Comparison of ENCODE assay signal across 16 mouse cellular contexts in the genomic region with DNA sequence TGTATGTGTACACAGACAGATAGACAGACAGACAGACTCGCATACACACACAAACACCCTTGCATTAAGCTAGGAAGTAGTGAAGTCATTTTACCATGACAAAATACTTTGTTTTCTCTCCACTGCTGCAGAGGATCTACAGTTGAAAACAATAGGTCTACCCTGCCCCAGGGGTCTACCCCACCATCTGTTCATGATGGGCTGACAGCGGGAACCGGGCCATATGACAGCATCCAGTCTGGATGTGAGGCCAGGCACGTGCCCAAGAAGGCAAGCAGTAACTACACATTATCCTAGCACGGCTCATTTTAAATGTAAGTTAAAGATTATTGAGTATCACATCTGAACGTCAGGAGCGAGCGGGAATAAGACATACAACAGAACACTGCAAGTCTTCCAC. TPM values are rescaled to one million over a fixed set of nuclear protein-coding genes. Genes with fewer than 3 reads are reported as not detected.
DNase-seq lines count a peak whose midpoint lies in the region; ATAC-seq lines count a peak whose summit lies in the region.
"Had no signal": no experiment of that assay in that cellular context is flagged by ENCODE, and none has a peak within 500 bp of the region (broad histone marks: within the 10 kb centered on the region; RNA-seq: fewer than 3 reads in every experiment).

No protein-coding gene starts in this region.

- peak; percentile 89 for DNase-seq in cerebellum, adult 8-10 months
- DNase-seq in embryonic facial prominence, embryonic 10.5 days (ENCODE audit: low spot score) = peak; percentile 21
- DNase-seq in retina, embryonic 14.5 days (ENCODE audit: low spot score) = peak; percentile 61
- DNase-seq in MN1 (ENCODE audit: low spot score) = no peak
- no peak for DNase-seq in urinary bladder, adult 18-20 months (ENCODE audit: low spot score in 2 of 2)
- DNase-seq in adrenal gland, adult 8-10 months = no peak
- DNase-seq: adrenal gland, postnatal 14 days; gastrocnemius, postnatal 25 days; kidney, postnatal 25 days; right cerebral cortex, postnatal 4 days had no signal

- H3K4me2 ChIP-seq in hindbrain, embryonic 16.5 days (ENCODE audit: low read length) = no peak overlapping the region
- H3K4me2 ChIP-seq: embryonic facial prominence, embryonic 13.5 days; limb, embryonic 13.5 days had no signal

- ATAC-seq in hindbrain, embryonic 16.5 days = peak; percentile 92
- ATAC-seq: lung, postnatal 0 days had no signal

- H3K27me3 ChIP-seq in embryonic facial prominence, embryonic 10.5 days (replicated peaks; ENCODE audit: low read depth, poor library complexity, severe bottlenecking) = no peaks in the 10 kb centered on the region
- H3K27me3 ChIP-seq in hindbrain, embryonic 16.5 days (replicated peaks; ENCODE audit: control insufficient read depth, insufficient read depth, low read length) = no peaks in the 10 kb centered on the region
- H3K27me3 ChIP-seq: embryonic facial prominence, embryonic 13.5 days; limb, embryonic 13.5 days had no signal

- peaks cover 21% of the 10 kb centered on the region for H3K36me3 ChIP-seq in embryonic facial prominence, embryonic 10.5 days (replicated peaks)
- no peaks in the 10 kb centered on the region for H3K36me3 ChIP-seq in hindbrain, embryonic 16.5 days (ENCODE audit: control insufficient read depth, insufficient read depth, low read length)

- no peaks in the 10 kb centered on the region for H3K9me3 ChIP-seq in embryonic facial prominence, embryonic 10.5 days
- no peaks in the 10 kb centered on the region for H3K9me3 ChIP-seq in hindbrain, embryonic 16.5 days (ENCODE audit: control insufficient read depth, low read length)
- H3K9me3 ChIP-seq: embryonic facial prominence, embryonic 13.5 days; G1E; limb, embryonic 13.5 days had no signal

- 80% methylated on average over 8 of the region's 8 CpGs for WGBS in embryonic facial prominence, embryonic 10.5 days
- 30% methylated on average over 8 of the region's 8 CpGs for WGBS in hindbrain, embryonic 16.5 days

- no peak overlapping the region for H3K4me3 ChIP-seq in embryonic facial prominence, embryonic 10.5 days
- H3K4me3 ChIP-seq in hindbrain, embryonic 16.5 days (ENCODE audit: low read length) = no peak overlapping the region
- H3K4me3 ChIP-seq: embryonic facial prominence, embryonic 13.5 days; limb, embryonic 13.5 days; myocyte had no signal

- no peak overlapping the region for H3K27ac ChIP-seq in embryonic facial prominence, embryonic 10.5 days (replicated peaks)
- H3K27ac ChIP-seq in hindbrain, embryonic 16.5 days (ENCODE audit: low read depth, low read length) = no peak overlapping the region
- H3K27ac ChIP-seq: embryonic facial prominence, embryonic 13.5 days; limb, embryonic 13.5 days had no signal

- H3K4me1 ChIP-seq in embryonic facial prominence, embryonic 10.5 days = 0 out of 2 replicates have a peak, but pooled peaks cover 3% of the 10 kb centered on the region
- peaks cover 8% of the 10 kb centered on the region for H3K4me1 ChIP-seq in hindbrain, embryonic 16.5 days (ENCODE audit: control insufficient read depth, insufficient read depth, low read depth, low read length)
- H3K4me1 ChIP-seq: limb, embryonic 13.5 days had no signal

- H3K9ac ChIP-seq in hindbrain, embryonic 16.5 days (ENCODE audit: low read depth, low read length) = no peak overlapping the region
- H3K9ac ChIP-seq: embryonic facial prominence, embryonic 13.5 days; limb, embryonic 13.5 days had no signal

RNA-seq across cellular contexts. Expression of gene Rap1gds1, which starts 51.4 kb away (rescaled TPM):
- 61.0 and 67.3 TPM in 2 replicates for polyA plus RNA-seq in embryonic facial prominence, embryonic 10.5 days (2016; fragmentation: Nextera tagmentation; extraction: Ambion mirVana)
- 102 and 105 TPM in 2 replicates for polyA plus RNA-seq in hindbrain, embryonic 16.5 days (2015; fragmentation: Nextera tagmentation; extraction: Ambion mirVana)
- 10 to 100 TPM; 51.3 to 59.7 (median 56.5) TPM for total RNA-seq in adrenal gland, adult 8-10 months (2022)

Comparison
In these comparisons a context has a peak if more than half of its experiments do, and no peak if none do; other contexts are left out.
1. DNase-seq: peak in cerebellum, adult 8-10 months (single experiment), embryonic facial prominence, embryonic 10.5 days (single experiment) and retina, embryonic 14.5 days (single experiment); none in MN1 (single experiment), urinary bladder, adult 18-20 months (0 of 2) and adrenal gland, adult 8-10 months (single experiment).